Mouse (Mus musculus) kidney, postnatal 36 days (tissue): ENCODE results near the gene Lcn4.

ENCODE experiments used
- DNase-seq, 2 experiments: peaks; one replicate each; pipeline ENCODE4 v3.0.0; 2021 to 2022; ENCODE audit warnings: mixed read lengths in 2 of 2

Lcn4 gene

GRCm38 (mm10) chr2:26671182-26671581 is at the start of gene Lcn4:
Lcn4 (minus strand) TSS chr2:26671282.
- DNase-seq = no peak

- no peak for DNase-seq
Measured at GRCm38 (mm10) chr2:26686171-26686675, 15.1 kb upstream of the Lcn4 start.

DNA sequence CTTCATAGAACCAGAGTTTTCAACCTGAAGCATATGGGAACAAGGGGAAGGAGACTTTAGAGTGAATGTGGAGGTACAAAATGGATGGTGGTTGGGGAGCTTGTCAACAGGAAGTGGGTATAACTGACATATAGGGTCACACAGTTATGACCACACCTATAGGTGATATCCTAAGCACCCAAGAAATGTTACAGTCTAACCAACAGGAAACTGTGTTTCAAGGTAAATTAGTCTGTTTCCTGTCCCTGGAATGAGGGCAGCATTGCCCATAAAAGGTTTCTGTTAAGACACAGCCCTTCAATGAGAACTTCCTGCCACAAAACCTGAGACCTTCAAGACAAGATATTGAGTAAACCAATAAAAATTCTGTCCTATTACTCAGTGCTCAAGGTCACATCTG is 2.3 kb downstream of the Lcn4 start:
- DNase-seq = no peak

- peak; percentile 52 to 81 for DNase-seq
Measured at GRCm38 (mm10) chr2:26663551-26663950, 7.5 kb downstream of the Lcn4 start.

GRCm38 (mm10) chr2:26663112-26663511 is 8.0 kb downstream of the Lcn4 start:
- DNase-seq = no peak

GRCm38 (mm10) chr2:26662509-26662882 is 8.6 kb downstream of the Lcn4 start:
- DNase-seq = no peak

DNA sequence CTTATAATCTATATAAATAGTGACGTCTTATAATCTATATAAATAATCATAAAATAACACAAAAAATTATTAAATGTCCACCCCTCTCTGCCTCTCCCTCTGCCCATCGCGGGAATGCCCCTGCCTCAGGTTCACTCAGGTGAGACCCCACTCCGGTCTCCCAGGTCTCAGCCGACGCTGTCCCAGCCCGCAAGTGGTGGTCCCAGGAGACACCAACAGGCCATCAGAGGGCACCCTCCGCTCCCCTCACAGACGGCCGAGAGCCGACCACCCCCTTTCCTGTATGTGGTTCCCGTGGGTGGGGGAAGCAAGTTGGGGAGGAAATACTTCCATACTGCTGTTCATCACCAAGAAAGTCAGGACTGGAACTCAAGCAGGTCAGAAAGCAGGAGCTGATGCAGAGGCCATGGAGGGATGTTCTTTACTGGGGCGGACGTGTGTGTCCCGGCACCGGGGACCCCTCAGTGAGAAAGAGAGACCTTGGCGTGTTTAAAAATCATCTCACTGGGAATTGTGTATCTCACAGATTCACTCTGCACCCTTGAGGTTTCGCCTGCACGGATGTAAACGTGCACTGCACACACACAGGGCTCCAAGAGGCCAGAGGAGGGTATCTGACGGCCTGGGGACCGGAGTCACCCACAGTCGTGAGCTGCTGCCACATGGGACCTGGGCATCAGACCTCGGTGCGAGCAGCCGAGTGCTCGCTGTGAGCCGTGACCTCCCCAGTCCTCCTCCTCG is 9.1 kb downstream of the Lcn4 start:
- no peak for DNase-seq

DNA sequence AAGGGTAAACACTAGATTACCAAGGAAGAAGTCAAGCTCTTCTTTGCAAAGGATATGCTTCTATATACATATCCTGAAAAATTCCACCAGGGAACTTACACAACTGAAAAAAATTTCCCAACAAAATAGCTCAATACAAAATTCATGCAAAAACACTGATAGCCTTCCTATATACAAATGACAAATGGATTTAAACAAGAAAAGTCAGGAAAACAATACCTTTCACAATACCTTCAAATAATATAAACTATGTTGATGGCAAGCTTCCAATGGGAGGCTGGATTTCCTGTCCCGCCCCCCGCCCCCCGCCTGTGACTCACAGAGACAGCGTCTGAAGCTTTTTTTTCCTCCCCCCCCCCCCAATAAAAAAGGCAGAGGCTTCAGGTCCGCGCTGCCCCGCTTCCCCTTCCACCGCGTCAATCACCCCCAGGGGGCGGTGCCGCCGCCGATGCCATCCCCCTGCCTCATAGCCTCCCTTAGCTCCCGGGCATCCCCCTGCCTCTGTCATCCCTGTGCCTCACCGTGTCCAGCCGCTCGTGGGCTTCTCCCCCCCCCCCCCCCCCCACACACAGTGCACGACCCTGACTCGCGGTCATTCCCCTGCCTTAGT is 9.8 kb downstream of the Lcn4 start:
- DNase-seq = peak in 1 of 2 experiments; percentile 11

DNA sequence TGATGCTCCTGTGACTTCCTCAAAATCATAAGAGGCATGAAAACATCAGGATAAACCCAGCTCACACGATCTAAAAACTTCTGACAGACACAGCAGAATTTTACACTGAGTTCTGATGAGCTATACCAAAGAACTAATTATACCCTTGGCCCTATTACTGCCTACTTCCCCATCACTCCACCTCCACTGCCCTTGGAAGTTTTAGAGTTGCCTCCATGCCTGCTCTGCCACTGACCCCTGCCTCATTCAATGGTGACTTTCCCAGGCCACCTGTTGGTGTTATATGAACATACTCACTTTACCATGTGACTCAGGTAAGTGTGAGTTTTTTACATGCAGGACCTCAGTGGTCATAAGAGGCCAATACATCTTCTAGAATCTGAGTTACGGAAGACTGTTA is 13.7 kb downstream of the Lcn4 start:
- no peak for DNase-seq

DNA sequence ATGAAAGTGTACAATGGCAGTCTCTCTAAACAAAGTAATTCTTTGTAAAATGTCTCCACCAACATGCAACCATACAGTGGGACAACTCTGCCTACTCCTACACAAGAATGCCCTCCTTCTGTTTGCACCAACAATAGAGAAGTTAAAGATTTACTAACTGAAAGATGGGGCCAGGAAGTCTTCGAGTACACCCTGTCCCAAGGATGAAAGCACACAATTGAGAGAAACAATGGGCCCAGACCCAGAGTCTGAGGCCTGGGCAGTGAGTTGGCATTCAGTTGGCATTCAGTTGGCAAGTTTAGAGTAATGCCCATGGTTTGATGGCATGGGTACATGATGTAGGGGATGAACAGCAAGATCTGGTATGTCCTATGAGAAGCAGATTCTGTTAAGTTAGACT is 16.4 kb downstream of the Lcn4 start:
- DNase-seq = no peak

GRCm38 (mm10) chr2:26646643-26647293 is 24.3 kb downstream of the Lcn4 start:
- DNase-seq = peak; percentile 80 to 81

DNA sequence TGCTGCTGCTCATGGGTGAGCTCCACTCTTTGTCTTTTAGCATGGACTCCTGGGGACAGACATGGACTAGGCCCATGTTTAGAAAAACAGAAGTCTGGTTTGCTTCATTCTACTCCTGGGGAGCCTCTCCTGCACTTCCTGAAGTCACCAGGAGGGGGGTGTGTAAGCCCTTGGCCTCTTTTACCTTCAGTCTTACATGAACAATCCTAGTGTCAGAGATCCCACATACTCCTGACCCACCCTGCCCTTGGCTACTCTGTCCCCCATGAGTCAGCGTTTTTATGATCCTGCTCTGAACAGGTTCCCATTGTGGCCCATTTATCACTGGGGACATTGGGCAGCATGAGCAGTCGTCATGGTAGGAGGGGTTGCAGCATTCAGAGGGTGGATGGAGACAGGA is 27.1 kb downstream of the Lcn4 start:
- peak; percentile 28 to 71 for DNase-seq

DNA sequence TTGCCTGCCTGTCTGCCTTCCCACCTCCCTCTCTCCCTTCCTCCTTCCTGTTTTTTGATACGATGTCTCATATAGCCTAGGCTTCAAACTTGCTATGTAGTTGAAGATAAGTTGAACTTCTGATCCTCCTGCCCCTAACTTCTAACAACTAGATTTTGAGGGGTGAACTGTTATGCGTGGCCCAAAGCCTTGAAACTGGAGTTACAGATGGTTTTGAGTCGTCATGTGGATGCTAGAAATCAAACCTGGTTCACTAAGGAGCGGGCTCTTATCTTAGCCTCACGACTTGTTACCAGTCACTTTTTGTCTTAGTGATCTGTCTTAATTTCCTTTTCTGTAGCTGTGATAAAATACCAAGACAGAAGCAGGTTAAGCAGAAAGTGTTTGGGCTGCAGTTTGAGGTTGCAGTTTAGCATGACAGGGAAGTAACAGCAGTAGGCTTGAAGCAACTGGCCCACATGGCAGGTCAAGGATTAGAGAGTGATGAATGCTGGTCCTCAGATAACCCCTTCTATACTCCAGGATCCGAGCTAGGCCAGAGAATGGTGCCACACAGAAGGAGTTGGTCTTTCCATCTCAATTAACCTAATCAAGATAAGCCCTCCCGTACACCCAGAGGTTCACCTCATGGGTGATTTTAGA is 30.0 kb downstream of the Lcn4 start:
- DNase-seq = no peak

DNA sequence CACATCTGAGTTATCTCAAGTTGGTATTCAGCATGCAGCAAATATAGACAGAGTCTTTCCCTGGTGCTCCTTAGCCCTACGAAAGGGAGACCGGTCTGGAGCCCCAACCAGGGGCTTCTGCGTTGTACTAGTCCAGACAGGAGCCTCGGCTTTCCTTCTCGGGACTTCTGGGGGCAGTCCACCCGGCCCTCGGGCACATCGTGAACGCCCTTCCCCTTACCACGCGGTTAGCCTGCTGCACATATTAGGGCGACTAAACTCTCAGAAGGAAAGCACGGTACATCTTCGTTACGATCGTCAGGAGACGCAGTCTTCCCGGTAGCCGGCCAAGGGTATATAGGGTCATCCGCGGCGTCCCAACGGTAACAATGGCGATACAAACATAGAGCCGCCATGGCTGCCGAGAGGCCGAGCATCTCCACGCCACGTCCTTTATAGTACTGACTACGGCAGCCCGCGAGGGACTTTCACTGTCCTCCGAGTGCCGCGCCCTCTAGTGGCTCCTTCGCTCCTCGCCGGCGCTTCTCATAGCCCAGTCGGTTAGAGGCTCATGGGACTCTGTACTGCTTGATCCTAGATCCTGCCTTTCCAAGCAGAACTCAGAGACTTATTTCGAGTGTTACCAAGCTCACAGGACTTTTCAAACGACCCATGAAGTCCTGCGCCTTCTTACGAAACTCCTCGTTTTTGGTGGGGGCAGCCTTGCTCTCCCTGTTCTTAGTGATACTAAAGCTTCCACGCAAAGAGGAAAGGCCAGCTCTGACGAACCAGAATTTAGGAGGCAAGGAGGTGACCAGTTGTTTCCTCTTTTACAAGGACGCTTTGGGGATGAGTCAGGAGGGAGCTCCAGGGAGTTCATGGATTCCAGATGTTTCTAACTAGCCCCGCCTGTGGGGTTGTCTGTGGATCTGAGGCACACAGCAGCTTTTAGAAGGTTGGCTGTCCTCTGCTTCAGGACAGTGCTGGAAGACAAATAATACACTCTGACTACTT is 30.9 kb downstream of the Lcn4 start:
- DNase-seq = peak; percentile 97 to 99

GRCm38 (mm10) chr2:26639083-26639482 is 32.0 kb downstream of the Lcn4 start:
- DNase-seq = peak; percentile 61 to 63

DNA sequence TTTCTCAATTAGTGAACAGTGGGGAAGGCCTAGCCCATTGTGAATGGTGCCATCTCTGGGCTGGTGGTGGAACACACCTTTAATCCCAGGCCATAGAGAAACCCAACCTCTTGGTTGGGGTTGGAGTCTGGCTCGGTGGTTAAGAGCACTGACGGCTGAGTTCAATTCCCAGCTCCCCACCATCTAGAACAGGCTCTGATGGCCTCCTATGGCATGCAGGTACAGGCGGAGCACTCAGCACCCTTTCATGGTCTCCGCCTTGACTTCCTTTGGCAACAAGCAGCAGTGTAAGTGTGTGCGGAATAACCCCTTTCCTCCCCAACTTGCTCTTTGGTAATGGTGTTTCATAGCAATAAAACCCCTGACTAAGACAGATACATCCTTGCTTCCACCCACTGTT is 32.5 kb downstream of the Lcn4 start:
- DNase-seq = no peak

GRCm38 (mm10) chr2:26638039-26638438 is 33.0 kb downstream of the Lcn4 start:
- no peak for DNase-seq

- DNase-seq = no peak
Measured at GRCm38 (mm10) chr2:26637316-26637932, 33.7 kb downstream of the Lcn4 start.

DNA sequence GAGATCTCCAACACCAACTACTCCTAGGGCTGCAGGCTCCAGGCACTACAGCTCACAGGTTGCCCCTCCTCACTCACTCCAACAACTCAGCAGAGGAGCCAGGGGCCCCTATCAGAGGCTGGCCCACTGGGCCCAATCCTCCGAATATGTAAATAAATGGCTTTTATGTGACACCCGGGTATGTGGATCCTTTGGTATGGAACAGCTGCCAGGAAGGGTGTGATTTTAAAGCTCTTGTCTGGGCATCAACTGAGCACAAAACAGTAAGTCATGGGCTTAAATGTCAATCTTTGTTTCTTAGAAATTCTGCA is 34.8 kb downstream of the Lcn4 start:
- no peak for DNase-seq

- DNase-seq = no peak
Measured at GRCm38 (mm10) chr2:26635489-26636324, 35.4 kb downstream of the Lcn4 start.
